ENCODE assay signal across 21 mouse cellular contexts in the genomic region with DNA sequence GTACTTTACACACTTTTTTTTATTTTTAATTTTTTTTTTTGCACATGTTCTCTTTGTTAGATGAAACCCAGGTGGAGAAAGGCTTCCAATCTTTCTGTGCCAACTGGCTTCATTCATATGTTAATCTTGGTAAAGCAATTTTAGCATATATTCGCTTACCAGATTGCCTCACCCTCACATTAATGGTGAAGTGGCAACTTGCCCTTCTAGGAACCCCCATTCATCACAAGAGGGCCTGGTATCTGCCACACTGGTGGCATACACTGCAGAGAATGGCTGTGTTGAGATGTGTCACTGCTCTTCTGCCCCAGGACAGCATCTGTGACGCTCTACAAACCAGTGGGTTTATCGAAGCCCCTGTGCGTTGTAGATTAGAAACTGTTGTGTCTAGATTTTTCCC.
"Had no signal": no experiment of that assay in that cellular context is flagged by ENCODE, and none has a peak within 500 bp of the region (broad histone marks: within the 10 kb centered on the region; RNA-seq: fewer than 3 reads in every experiment).

No protein-coding gene starts in this region.

- H3K27me3 ChIP-seq: limb, embryonic 13.5 days; liver, embryonic 15.5 days; lung, embryonic 15.5 days; stomach, embryonic 15.5 days had no signal

- H3K27ac ChIP-seq: kidney, postnatal 0 days; layer of hippocampus, adult 2 months; limb, embryonic 10.5 days; limb, embryonic 13.5 days; liver, embryonic 12.5 days; liver, embryonic 15.5 days; lung, embryonic 15.5 days; stomach, embryonic 15.5 days had no signal

- DNase-seq: kidney, adult 2 months; kidney, postnatal 25 days; layer of hippocampus, adult 9-11 months; liver; lung, adult 18-20 months; lung, postnatal 10 days; lung, postnatal 36 days; midbrain, embryonic 14.5 days; retina, postnatal 1 day; right cerebral cortex, postnatal 25 days; spleen, adult 18-20 months; thymus, postnatal 25 days had no signal

- H3K36me3 ChIP-seq: limb, embryonic 13.5 days; liver, embryonic 12.5 days; liver, embryonic 15.5 days; lung, embryonic 15.5 days; stomach, embryonic 15.5 days had no signal

- H3K9me3 ChIP-seq: limb, embryonic 10.5 days; limb, embryonic 13.5 days; liver, embryonic 12.5 days; liver, embryonic 15.5 days; lung, embryonic 15.5 days; stomach, embryonic 15.5 days had no signal

- H3K4me3 ChIP-seq: layer of hippocampus, adult 2 months; limb, embryonic 10.5 days; limb, embryonic 13.5 days; liver, embryonic 12.5 days; liver, embryonic 15.5 days; lung, embryonic 15.5 days; stomach, embryonic 15.5 days had no signal

- H3K4me2 ChIP-seq: limb, embryonic 13.5 days; liver, embryonic 12.5 days; liver, embryonic 15.5 days; lung, embryonic 15.5 days; midbrain, embryonic 11.5 days; stomach, embryonic 15.5 days had no signal

- ATAC-seq: liver, embryonic 12.5 days had no signal

- H3K4me1 ChIP-seq: liver, embryonic 12.5 days; liver, embryonic 15.5 days; stomach, embryonic 15.5 days had no signal

- H3K9ac ChIP-seq: limb, embryonic 13.5 days; liver, embryonic 12.5 days; liver, embryonic 15.5 days; lung, embryonic 15.5 days; stomach, embryonic 15.5 days had no signal
